Mouse (Mus musculus) WW6 (cell line): ENCODE data around the gene Mndal.
"Not testable (repeated sequence)": the region's sequence is repeated elsewhere in the genome, so short reads cannot be mapped to it uniquely, and the experiment has no call there.

ENCODE experiments used
- DNase-seq: peaks from one replicate; pipeline ENCODE4 v3.0.0-alpha.2; 2013; ENCODE audit warnings: low read depth, low spot score

Mndal gene

GRCm38 (mm10) chr1:173889741-173890140 lies 52.5 kb downstream of the Mndal start:
- DNase-seq = not testable (repeated sequence)

GRCm38 (mm10) chr1:173887026-173887787 lies 55.1 kb downstream of the Mndal start:
- DNase-seq = not testable (repeated sequence)

- not testable (repeated sequence) for DNase-seq
Measured at GRCm38 (mm10) chr1:173880004-173880666, 62.2 kb downstream of the Mndal start.

- DNase-seq = not testable (repeated sequence)
Measured at GRCm38 (mm10) chr1:173879225-173879987, 62.9 kb downstream of the Mndal start.

- not testable (repeated sequence) for DNase-seq
Measured at GRCm38 (mm10) chr1:173878264-173878663, 64.0 kb downstream of the Mndal start.

- DNase-seq = not testable (repeated sequence)
Measured at GRCm38 (mm10) chr1:173877125-173877524, 65.2 kb downstream of the Mndal start.

- DNase-seq = not testable (repeated sequence)
Measured at GRCm38 (mm10) chr1:173868586-173868985, 73.7 kb downstream of the Mndal start.

GRCm38 (mm10) chr1:173866504-173866903 lies 75.8 kb downstream of the Mndal start:
- no peak for DNase-seq

- DNase-seq = not testable (repeated sequence)
Measured at GRCm38 (mm10) chr1:173853711-173854110, 88.6 kb downstream of the Mndal start.

GRCm38 (mm10) chr1:173852853-173853252 lies 89.4 kb downstream of the Mndal start:
- DNase-seq = not testable (repeated sequence)

- DNase-seq = not testable (repeated sequence)
Measured at GRCm38 (mm10) chr1:173846193-173846592, 96.1 kb downstream of the Mndal start.

- DNase-seq = no peak
Measured at GRCm38 (mm10) chr1:173844754-173845153, 97.5 kb downstream of the Mndal start.

- not testable (repeated sequence) for DNase-seq
Measured at GRCm38 (mm10) chr1:173821481-173821803, 120.8 kb downstream of the Mndal start.

- not testable (repeated sequence) for DNase-seq
Measured at GRCm38 (mm10) chr1:173820794-173821480, 121.4 kb downstream of the Mndal start.

GRCm38 (mm10) chr1:173809294-173809693 lies 133.0 kb downstream of the Mndal start:
- not testable (repeated sequence) for DNase-seq

- DNase-seq = not testable (repeated sequence)
Measured at GRCm38 (mm10) chr1:173802689-173803281, 139.5 kb downstream of the Mndal start.

GRCm38 (mm10) chr1:173802207-173802606 lies 140.1 kb downstream of the Mndal start:
- not testable (repeated sequence) for DNase-seq

- DNase-seq = not testable (repeated sequence)
Measured at GRCm38 (mm10) chr1:173801791-173802190, 140.5 kb downstream of the Mndal start.
